Mouse (Mus musculus) heart, postnatal 36 days (tissue): ENCODE measurements around the gene Pttg1ip. TPM values are rescaled to one million over a fixed set of nuclear protein-coding genes. Genes with fewer than 3 reads are reported as not detected.

ENCODE experiments used
- DNase-seq, 2 experiments: peaks; one replicate each; pipeline ENCODE4 v3.0.0; 2021 to 2022
- intact Hi-C: fragments of 180-260 bp; cut with DNase I; formaldehyde crosslinking; loops from one replicate; pipeline ENCODE4 v1.15.1; 2025
- total RNA-seq, 2 experiments: library from RNA; stranded (reverse); gene quantifications; 2 replicates each; pipeline ENCODE4 v1.2.3; 2021

Pttg1ip gene
- total RNA-seq, 2 experiments from 2014 or later = 137 to 138 TPM

GRCm38 (mm10) chr10:77604958-77605357, 23.4 kb downstream of the Pttg1ip start:
- no peak for DNase-seq
- intact Hi-C loops = loop anchor here (10.0 kb wide), 1 partner anchor 190 kb away; the partner anchor contains the start of gene Adarb1

- intact Hi-C loops = loop anchor here (10.0 kb wide), 1 partner anchor 191 kb away; the partner anchor contains the start of gene Adarb1
- peak in 1 of 2 experiments; percentile 44 for DNase-seq
These were observed 23.8 kb downstream of the Pttg1ip start for GRCm38 (mm10) chr10:77605368-77605767.

- intact Hi-C loops = loop anchor here (10.0 kb wide), 1 partner anchor 191 kb away; the partner anchor contains the start of gene Adarb1
- peak; percentile 99 for DNase-seq
These were observed 24.6 kb downstream of the Pttg1ip start, which contains the start of the genes Sumo3 and Gm49325 for GRCm38 (mm10) chr10:77605908-77606826. Sumo3 (plus strand) TSS chr10:77606097. Gm49325 (plus strand) TSS chr10:77606197.

GRCm38 (mm10) chr10:77606855-77607254, 25.3 kb downstream of the Pttg1ip start:
- intact Hi-C loops = loop anchor here (10.0 kb wide), 1 partner anchor 192 kb away; the partner anchor contains the start of gene Adarb1
- no peak for DNase-seq

GRCm38 (mm10) chr10:77607441-77607840, 25.9 kb downstream of the Pttg1ip start:
- intact Hi-C loops = loop anchor here (10.0 kb wide), 1 partner anchor 193 kb away; the partner anchor contains the start of gene Adarb1
- DNase-seq = no peak

- intact Hi-C loops = loop anchor here (10.0 kb wide), 1 partner anchor 194 kb away; the partner anchor contains the start of gene Adarb1
- no peak for DNase-seq
These were observed 27.1 kb downstream of the Pttg1ip start for GRCm38 (mm10) chr10:77608589-77608988.

- no peak for DNase-seq
- intact Hi-C loops = no loop called here
These were observed 28.9 kb downstream of the Pttg1ip start for GRCm38 (mm10) chr10:77610221-77610961.

GRCm38 (mm10) chr10:77613409-77613808, 31.9 kb downstream of the Pttg1ip start:
- intact Hi-C loops = no loop called here
- peak; percentile 64 to 71 for DNase-seq

GRCm38 (mm10) chr10:77615647-77616046, 34.1 kb downstream of the Pttg1ip start:
- intact Hi-C loops = no loop called here
- no peak for DNase-seq

GRCm38 (mm10) chr10:77616166-77616565, 34.6 kb downstream of the Pttg1ip start:
- intact Hi-C loops = no loop called here
- DNase-seq = no peak

- intact Hi-C loops = no loop called here
- DNase-seq = no peak
These were observed 35.4 kb downstream of the Pttg1ip start for GRCm38 (mm10) chr10:77616926-77617325.

GRCm38 (mm10) chr10:77621546-77621945, 40.0 kb downstream of the Pttg1ip start:
- no peak for DNase-seq

GRCm38 (mm10) chr10:77622055-77622988, 40.8 kb downstream of the Pttg1ip start, which contains the start of gene Ube2g2:
Ube2g2 (plus strand) TSS chr10:77622275.
- DNase-seq = peak; percentile 96 to 97
- intact Hi-C loops = loop anchor here (1.0 to 10.0 kb wide), 4 partner anchors 40 to 542 kb away; partner anchors contain the start of genes 1810043G02Rik, D10Jhu81e, Pttg1ip and Trpm2

More at GRCm38 (mm10) chr10:77621546-77621945, 40.0 kb downstream of the Pttg1ip start:
- intact Hi-C loops = loop anchor here (5.0 to 10.0 kb wide), 3 partner anchors 39 to 543 kb away; partner anchors contain the start of genes 1810043G02Rik, D10Jhu81e, Pttg1ip and Trpm2

- intact Hi-C loops = loop anchor here (5.0 to 10.0 kb wide), 3 partner anchors 41 to 542 kb away; partner anchors contain the start of genes 1810043G02Rik, D10Jhu81e, Pttg1ip and Trpm2
- DNase-seq = peak; percentile 70 to 72
These were observed 41.6 kb downstream of the Pttg1ip start for GRCm38 (mm10) chr10:77623069-77623492.

GRCm38 (mm10) chr10:77623639-77624400, 42.3 kb downstream of the Pttg1ip start:
- DNase-seq = no peak
- intact Hi-C loops = loop anchor here (5.0 to 10.0 kb wide), 3 partner anchors 42 to 541 kb away; partner anchors contain the start of genes 1810043G02Rik, D10Jhu81e, Pttg1ip and Trpm2

GRCm38 (mm10) chr10:77624570-77624995, 43.1 kb downstream of the Pttg1ip start:
- intact Hi-C loops = loop anchor here (5.0 to 10.0 kb wide), 3 partner anchors 42 to 540 kb away; partner anchors contain the start of genes 1810043G02Rik, D10Jhu81e, Pttg1ip and Trpm2
- DNase-seq = peak; percentile 57 to 72

GRCm38 (mm10) chr10:77626036-77626435, 44.5 kb downstream of the Pttg1ip start:
- peak; percentile 35 to 39 for DNase-seq
- intact Hi-C loops = loop anchor here (2.0 to 10.0 kb wide), 4 partner anchors 191 to 539 kb away; partner anchors contain the start of genes 1810043G02Rik, D10Jhu81e and Trpm2

- DNase-seq = no peak
- intact Hi-C loops = loop anchor here (2.0 to 10.0 kb wide), 4 partner anchors 191 to 538 kb away; partner anchors contain the start of genes 1810043G02Rik, D10Jhu81e and Trpm2
These were observed 45.1 kb downstream of the Pttg1ip start for GRCm38 (mm10) chr10:77626591-77626990.
